Mouse (Mus musculus) B cell, adult 2 months (primary cell): ENCODE data around the gene Fto.

Experiments
- DNase-seq, 2 experiments: peaks; one replicate each; pipeline ENCODE4 v3.0.0; 2022

The Fto gene

DNA sequence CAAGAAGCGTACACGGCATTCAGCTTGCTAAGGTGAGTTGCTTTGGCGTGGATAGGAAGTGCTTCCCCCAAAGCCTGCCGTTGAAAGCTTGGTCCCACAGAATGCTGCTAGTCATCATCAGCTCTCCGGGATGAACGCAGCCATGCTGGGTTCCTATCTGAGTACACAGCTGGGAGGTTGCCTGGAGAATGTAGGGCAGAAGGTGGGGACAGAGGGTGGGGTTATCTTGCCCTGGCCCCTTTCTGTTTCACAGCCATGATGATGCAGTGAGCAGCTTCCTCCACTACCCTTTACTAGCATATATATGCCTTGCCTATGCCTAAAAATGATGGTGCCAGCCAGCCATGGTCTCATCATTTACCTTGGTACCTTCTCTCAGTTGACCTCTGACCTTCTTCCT lies 147.6 kb downstream of the Fto start:
- DNase-seq = no peak

DNA sequence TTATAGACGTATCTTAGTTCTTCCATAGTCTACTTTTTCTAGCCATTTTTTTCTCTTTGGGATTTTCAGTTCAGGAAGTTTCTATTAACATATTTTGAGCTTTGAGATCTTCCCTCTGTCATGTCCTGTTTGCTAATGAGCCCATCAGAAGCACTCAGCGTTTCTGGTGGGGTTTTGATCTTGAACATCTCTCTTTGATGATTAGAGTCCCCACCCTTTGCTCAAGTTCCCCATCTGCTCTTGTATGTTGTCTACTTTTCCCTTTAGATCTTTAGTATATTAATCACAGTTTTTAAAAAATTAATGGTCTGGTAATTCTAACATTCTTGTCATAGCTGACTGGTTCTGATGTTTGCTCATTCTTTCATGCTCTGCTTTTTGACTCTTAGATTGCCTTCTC lies 150.4 kb downstream of the Fto start:
- DNase-seq = no peak

DNA sequence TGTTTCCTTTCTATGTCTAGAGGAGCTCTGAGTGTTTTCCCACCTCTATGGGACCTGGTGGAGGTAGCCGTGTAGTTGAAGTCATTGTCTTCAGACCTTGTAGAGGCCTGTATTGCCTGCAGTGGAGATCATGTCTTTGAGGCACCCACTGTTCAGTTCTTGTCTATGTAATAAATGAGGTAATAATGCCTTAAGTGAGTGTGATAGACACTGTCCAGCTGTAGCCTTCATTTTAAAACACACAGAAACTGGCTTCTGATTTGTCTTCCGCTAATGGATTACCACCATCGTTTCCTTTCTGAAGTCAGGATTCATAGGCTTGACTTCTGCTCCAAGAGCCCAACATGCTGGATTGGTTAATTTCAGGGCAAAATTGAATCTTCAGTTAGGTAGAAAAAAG lies 154.1 kb downstream of the Fto start:
- DNase-seq = no peak

DNA sequence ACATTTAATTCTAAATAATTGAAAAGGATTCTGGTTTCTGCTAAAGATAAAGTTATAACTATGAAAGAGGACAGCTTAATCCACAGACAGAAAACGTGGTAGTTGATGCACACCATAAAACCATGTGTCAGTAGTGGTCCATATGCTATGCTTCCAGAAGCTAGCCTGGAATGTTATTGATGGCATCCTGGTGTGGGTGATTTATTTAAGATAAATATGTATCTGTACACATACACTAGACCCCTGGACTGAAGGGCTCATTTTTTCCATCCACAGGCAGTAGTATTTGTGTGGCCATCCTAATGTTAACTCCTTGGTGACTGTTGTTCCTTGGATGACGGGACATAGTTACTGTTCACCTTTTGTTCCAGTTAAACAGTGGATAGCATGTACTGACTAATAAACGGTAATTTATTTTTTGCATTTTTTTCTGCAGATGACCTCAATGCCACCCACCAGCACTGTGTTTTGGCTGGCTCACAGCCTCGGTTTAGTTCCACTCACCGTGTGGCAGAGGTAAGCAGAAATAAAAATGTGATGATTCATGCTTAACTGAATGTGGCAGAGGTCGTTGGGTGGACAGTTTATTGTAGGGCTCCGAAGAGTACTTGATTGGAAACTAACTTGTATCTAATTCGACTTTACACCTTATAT lies 154.7 kb downstream of the Fto start:
- no peak for DNase-seq

DNA sequence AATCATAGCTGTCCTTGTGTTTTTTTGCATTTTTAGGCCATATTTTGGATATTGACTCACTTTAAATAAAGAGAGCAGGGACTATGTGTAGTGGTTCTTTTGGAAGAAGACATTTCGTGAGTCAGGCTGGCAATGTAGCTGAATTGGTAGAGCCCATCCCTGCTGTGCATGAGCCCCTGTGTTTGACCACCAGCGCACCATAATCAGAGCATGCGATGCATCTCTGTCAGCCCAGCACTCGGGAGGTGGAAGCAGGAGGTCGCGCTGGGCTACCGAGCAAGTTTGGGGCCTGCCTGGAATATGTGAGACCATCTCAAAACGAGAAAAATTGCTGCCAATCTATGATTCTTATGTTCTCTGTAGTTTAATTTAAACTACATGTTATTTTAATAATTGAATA lies 156.1 kb downstream of the Fto start:
- no peak for DNase-seq

DNA sequence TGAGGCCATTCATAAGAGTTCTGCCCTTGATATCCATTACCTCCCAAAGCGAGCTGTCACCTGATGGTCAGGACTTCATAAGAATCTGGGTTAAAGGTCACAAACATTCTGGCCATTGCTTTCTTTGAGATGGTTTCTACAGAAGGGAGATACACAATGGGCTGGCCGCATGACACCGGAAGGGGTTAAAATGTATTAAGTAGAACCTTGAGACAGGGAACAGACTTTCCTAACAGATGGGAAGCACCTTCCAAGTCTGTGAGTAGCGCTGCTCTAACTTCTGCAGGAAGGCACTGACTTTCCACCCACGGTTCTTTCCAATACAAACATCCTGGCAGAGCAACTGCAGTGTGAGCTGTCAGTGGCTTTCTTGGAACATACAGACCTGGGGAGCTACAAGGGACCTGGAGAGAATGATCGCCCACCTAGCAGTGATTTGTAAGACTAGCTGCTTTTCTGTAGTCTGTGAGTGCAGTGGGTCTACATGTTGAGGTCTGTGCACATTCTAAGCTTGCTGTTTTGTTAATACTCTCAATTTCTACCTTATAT lies 161.5 kb downstream of the Fto start:
- DNase-seq = no peak

DNA sequence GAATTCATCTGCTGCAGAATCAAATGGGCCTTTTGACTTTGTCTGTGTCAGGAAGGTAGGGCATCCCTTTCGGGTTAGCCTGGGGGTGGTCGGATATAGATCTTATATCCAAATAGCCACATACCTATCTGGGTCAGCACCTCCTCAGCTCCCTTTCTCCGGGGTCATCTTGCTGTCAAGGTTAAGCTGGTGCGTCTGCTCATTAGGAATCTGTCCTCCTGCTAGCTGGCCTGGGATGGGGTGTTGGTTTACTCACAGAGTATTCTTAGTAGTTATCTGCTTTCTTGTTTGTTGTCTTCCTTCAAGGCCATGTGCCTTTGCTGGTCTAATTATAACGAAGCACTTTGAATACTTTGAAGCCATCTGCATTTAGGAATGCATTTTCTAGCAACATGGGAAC lies 163.7 kb downstream of the Fto start:
- no peak for DNase-seq

DNA sequence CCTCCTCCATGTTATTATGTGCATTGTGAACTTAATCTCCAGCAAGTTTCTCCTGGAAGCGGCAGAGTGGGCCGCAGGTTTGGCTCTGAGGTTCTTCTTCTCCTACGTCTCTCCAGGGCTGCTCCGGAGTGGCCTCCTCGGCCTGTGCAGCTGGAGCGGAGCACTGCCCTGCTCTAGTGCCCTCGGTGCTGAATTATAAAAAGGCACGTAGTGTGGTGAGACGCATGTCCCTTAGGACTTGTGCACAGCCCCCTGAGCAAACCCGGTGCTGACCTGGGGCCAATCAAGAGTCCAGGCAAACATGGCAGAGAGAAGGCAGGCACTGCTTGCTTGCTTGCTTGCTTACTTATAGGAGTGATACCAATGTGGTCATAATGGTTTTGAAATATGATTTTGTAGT lies 164.1 kb downstream of the Fto start:
- no peak for DNase-seq

DNA sequence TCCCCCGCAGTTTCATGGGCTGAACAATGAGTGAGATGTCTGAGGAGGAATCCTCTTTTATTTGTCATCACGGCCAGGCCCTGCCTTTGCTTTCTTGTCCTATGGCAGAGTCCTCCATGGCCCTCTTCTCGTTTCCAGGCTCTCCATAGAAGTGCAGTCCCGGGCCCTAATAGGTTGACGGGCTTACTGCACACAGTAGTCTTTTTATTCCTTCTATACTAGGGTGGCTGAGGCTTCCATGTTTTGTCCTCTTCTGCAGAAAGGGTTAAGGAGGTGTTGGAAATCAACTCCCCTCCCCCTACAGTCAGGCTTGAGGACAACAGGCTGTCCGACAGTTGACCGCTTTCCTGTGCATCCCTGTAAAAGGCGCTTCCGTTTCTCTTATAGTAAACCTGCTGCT lies 169.2 kb downstream of the Fto start:
- DNase-seq = no peak

DNA sequence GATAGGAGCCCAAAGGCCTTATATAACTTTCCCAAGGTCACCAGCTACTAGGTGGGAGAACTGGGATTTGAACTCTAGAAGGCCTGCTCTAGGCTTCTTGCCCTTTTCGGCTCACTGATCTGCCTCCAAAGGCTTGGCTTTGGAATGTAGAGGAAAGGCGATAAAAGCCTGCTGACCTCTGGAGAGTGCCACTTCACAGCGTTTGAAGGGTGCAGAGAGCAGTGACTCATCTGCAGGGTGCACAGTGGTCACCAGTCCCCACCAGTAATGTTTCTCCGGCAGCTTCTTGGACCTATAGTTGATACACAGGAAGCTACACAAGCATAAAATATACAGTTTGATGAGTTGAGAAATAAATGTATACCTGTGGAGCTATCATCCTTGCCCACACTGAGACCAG lies 173.1 kb downstream of the Fto start:
- DNase-seq = no peak

DNA sequence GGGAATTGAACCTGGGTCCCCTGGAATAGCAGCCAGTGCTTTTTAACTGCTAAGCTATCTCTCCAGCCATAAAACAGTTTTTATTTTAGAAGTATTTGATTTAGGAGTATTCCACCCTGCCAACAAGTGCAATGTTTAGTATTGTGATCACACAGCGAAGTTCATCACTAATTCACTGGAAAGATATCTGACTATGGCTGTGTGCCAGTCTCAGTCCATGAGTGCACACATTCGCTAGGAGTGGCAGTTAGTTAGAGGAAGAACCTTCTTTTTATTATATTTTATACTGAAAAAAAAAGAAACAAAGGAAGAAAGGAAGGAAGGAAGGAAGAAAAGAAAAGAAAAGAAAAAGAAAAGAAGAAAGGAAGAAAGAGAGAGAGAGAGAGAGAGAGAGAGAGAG lies 174.1 kb downstream of the Fto start:
- no peak for DNase-seq

DNA sequence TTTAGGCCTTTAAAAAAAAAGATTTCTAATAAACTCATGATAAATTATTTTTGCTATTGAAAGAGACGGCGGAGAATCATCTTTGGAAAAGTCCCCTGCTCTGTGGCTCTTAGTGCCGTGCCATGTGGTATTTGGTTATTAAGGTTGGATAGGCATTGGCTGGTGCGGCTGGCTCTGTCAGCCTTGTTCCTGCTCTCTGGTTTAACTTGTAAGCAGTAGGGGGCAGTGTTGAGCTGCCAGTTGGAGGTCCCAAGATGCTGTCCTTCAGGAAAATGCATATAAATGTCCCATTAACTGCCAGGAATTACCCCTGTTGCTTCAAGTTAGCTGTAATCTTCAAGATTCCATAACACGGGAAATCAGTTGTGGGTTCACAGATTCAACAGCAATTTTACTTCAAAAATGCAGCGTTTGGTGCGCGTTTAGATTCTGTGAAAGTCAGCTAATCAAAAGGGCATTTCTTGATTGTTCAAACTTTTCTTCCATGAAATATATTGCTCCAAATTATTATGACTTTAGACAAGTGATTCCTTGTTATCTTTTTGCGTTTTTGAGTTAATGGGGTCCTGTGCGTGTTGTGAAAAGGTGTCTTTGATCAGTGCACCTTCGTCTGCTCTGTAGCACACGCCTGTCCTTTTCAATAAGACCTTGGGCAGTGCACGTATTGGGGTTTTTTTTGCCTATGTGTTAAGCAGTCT lies 174.9 kb downstream of the Fto start:
- peak; percentile 26 to 29 for DNase-seq

DNA sequence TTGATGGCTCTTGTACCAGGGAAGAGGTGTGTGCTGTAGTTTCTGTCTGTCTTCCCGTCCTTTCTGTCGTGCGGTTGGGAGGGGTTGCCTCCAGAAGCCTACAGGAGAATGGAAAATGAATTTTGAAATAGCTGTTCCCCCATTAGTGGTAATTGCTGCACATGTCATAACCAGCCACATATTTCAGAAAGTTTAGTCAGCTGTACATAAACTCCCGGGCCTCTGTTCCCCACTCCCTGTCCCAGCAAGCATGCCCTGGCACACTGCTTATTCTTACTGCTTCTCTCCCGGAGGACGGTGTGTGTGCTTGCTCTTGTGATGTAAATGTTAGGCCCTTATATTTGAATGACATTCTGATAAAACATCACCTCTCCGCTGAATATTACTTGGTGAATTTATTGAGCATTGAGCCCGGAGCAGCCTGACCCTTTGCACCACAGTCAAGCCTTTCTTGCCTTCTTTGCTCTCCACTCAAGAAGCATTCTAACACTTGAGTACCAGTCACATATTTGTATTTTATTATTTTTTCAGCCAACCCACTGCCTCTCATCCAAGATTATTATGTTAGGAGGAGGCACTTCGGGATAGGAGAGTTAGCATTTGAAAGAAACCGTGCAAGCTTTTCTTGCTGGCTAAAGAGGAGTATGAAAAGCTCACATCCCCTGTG lies 175.6 kb downstream of the Fto start:
- DNase-seq = no peak

DNA sequence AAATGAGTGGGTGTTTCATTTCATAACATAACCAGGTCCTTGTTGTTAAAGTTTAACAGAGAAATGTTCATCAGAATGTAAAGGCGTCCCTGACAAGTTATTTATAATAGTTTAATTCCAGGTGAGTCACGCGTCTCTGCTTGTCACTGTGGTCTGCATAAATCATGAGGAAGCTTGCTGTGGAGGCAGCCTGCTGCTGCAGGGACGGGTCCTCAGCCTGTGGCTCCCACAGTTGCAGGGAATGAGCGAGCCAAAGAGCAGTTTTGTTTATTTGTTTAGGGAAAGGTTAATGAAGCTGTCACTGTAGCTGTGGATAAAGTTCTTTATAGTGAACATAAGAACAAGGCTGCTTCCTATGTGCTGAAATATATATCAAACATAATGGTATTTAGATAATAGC lies 176.7 kb downstream of the Fto start:
- DNase-seq = no peak

DNA sequence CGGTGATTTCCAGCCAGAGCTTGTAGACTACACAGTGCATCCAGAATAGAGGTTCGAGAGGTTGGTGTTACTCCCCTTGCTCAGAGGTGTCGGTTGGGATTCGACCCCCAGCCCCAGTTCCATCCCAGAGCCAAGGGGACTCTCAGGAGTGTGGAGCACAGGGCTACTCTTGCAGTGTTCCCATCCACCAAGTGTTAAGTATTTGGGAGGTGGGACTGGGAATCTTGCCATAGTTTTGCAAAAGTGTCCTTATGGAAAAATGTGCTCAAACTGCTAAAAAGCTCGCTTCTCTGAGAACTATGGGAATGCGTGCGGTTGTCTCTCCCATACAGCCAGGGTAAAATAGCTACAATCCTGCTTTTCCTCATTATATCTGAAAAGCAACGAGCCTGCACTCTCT lies 180.0 kb downstream of the Fto start:
- DNase-seq = no peak

DNA sequence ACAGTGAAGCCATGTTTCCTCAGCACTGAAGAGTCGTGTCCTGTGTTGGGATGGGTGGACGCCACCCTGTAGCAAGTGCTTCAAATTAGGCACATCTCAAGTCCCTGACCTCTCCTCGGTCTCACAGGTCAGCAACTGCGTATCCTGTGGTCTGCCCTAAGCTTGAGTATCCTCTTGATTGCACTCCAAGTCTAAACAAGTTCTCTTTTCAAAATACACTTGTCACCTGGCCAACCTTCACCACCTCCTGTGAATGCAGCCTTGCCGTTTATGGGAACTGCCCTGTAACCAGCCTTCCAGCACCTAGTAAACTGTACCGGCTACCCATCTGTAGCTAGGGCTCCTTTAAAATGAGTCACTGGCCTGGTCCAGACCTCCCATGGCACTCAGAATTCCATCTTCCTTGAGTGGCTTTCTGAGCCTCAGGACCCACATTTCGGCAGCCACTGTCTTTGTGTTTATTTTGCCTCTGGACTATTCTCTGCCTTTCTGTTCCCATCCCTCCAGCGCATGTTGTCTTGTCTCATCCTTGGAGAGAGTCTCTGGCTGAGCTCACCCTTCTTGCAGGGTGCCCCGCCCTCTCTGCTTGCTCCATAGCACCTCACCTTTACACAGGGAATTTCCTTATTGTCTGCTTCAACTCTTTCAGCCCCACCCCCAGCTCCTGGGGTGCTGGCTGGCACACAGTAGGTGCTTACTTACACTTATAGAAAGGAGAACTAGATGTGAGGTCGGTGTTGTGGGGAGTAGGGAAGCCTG lies 181.4 kb downstream of the Fto start:
- no peak for DNase-seq

DNA sequence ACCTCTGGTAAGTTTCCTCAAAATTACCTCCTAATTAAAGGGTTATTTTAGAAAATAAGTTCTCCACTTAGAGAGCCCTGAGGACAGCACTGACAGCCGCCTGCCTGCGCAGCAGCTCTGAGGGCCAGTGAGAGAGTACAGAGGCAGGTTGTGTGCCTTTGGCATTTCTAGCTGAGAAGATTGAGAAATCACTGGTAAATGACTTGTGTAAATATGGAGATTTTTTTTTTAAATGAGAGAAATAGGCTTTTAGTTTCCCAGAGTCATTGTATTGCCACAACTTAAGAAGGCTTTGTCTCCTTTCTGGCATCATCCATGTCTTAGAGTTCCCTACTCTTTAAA lies 181.9 kb downstream of the Fto start:
- DNase-seq = no peak

DNA sequence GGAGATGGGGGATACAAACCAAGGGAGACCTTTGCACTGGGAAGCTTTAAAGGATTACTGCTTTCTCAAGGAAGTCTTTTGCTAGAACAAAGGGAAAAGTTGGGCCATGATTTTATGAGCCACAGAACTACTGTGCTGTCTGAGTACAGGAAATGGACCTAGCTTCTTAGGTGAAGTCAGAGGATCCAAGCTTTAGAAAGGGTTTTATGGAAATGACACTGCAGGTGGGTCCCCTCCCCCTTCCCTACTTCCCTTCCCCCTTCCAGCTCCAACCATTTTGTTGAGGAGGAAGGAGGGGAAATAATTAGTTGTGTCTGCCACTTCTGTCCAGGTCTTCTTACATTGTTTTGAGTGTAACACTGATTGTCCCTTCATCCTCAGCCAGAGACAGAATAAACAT lies 182.7 kb downstream of the Fto start:
- no peak for DNase-seq

DNA sequence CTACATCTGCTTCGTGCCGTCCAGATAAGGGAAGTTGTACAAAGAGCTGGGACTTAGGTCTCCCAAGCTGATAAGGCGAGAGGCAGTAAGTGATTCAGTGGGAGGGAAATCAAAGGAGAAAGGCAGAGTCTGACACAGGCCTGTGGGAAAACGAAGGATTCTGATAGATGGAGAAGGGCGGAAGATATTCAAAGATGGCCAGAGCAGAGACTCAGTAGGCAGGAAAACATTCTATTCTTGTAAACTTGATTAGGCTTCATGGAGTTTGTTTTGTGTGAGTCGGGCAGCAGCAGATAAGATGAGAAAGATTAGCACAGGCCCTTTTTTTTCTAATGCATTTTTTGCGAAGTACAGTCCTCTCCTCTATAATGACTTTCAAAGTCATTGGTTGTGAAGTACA lies 183.6 kb downstream of the Fto start:
- no peak for DNase-seq

DNA sequence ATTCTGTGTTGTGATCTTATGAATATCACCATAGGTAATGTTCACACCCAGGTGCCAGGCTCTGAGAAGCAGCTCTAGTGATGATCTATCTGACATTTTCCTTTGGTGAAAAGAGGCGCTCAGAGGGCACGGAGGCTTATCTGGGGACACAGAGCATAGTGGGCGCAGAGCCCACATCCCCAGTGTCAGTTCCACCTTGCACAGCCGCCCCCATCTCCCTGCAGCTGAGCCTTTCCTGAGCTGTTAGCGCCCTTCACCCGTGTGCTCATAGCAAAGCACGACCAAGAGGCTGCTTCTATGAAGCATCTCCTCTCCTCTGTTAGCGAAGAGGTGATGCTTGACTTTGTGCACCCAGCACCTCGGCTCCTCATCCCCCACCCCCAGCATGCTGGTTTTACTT lies 185.3 kb downstream of the Fto start:
- DNase-seq = no peak

DNA sequence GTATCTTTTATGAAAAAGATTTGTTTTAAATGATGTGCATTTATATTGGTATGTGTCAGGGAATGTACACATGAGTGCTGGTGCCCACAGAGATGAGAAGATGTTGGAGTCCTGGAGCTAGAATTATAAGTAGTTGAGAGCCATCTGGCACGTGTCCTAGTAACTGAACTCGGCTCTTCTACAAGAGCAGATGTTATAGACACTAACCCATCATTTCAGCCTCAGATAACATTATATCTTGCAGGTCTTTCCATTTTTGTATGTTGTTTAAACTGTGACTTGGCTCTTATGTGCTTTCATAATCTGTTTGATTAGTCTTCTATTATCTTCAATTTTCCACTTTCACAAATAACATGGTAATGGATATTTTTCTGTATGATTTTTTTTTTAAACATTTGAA lies 186.0 kb downstream of the Fto start:
- no peak for DNase-seq

DNA sequence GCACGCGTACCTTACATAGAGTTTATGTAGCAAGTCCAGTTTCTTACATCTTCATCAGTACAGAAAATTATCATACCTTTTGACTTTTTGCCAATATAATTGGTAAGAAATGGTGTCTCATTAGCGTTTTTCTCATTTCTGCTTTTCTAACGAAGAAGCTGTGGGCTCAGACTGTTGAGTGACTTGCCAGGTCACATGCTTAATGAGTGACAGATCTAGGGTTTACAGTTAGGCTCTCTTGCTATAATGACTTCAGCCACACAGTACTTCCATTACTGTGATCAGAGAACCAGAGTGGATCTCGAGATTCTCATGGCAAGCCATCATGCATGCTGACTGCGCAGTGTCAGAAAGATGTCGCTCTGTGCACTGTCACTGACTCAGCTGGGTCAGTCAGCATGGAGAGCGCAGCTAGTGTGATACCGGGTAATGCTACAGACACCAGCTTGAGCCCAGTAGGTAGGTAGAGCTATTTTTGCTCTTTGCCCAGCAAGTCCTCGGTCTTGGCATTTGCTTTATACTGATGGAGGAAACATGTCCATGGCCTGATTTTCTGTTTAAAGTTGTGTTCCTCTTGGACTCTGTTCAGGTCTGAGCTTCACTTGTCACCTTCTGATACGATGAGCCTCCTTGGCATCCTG lies 188.8 kb downstream of the Fto start:
- DNase-seq = no peak

DNA sequence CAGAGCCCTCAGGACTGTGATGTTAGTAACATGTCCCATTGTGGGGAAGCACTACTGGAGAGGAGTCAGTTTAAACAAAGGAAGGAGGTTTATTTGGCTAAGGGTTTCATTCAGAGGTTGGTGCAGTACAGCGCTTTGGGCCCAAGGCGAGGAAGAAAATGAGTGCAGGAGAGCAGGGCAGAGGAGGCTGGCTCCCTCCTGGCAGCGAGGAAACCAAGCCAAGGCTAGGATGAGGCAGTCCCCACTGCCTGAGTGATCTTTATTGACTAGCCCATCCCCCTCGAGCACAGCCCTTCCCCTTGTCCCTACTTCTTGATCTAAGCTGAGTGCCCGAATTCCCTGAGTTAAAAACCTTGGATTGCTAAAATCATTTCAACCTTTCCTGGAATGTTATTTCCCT lies 189.5 kb downstream of the Fto start:
- no peak for DNase-seq
